Mouse (Mus musculus): ENCODE measurements around the gene Usp38. TPM values are rescaled to one million over a fixed set of nuclear protein-coding genes. Genes with fewer than 3 reads are reported as not detected.

Gene Usp38
- 48.1 TPM for polyA plus RNA-seq (2014; fragmentation: Illumina TruSeq; extraction: RNeasy Lipid Tissue Mini Kit (QIAGEN cat#74804))

DNA sequence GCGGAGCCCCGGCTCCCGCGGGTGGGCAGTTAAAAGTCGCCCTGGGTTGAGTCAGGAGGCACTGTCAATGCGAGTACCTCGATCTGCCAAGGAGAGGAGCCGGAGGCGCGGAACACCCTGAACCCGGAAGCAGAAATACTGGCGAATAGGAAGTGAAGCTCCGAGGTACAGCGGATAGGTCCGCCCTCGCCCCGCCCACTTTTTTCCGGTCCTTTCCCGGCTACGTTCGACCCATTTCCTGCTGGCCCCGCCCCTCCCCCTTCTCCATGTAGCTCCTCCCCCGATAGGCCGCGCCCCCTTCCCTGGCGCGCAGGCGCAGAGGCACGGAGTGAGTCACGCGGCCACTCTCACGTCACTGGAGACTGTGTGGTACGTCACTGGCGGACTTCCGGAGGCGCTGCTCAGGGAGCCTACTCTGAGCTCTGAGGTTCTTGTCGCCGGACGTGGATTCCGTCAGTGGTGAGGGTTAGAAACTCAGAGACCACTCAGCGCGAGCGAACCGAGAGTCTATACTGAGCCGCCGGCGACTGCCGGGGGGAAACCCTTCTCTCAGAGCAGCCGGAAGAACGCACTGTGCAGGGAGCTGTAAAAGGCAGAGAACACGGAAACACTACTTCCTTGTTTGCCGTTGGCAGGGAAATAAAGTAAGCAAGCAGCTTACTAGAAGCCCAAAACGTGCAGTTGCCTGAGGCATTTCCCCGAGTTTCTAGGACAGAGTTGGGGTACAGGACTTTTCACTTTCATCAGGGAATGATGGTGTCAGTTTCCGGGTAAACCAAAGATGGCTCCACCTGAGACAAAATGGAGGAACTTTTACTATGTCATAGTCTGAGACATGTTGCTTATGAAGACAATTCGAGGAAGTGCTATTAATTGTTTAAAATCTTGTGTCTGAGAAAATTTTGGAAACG is at the start of gene Usp38:
Gene Usp38 (minus strand): TSS at position 140 of the 911 bp plus-strand sequence.

Other genes starting within 250 kb of the Usp38 start
- 50.5 TPM for gene Gab1, start 134.4 kb downstream of the Usp38 start, polyA plus RNA-seq (2014; fragmentation: Illumina TruSeq; extraction: RNeasy Lipid Tissue Mini Kit (QIAGEN cat#74804))

Data from ovary, adult 10 weeks (tissue).